Mouse (Mus musculus): ENCODE measurements around the gene Atp2a3. TPM values are rescaled to one million over a fixed set of nuclear protein-coding genes. Genes with fewer than 3 reads are reported as not detected.
A peak's percentile ranks its signal among the peaks of the same experiment; 100 is the strongest.

Atp2a3 gene
- polyA plus RNA-seq, 1 experiment from 2014 or later: 1.7 TPM

GRCm38 (mm10) chr11:72953116-72953439 lies 7.9 kb upstream of the Atp2a3 start:
- H3K9ac ChIP-seq (ENCODE audit: low read depth, low read length): no peak overlapping the region
- H3K4me1 ChIP-seq (ENCODE audit: control insufficient read depth, insufficient read depth, low read length): no peaks in the 10 kb centered on the region
- H3K27me3 ChIP-seq (ENCODE audit: control insufficient read depth, insufficient read depth, low read depth, low read length): no peaks in the 10 kb centered on the region
- WGBS: 70% methylated on average over 1 of the region's 1 CpGs
- no peak overlapping the region for H3K27ac ChIP-seq (ENCODE audit: low read length)
- H3K36me3 ChIP-seq (ENCODE audit: control insufficient read depth, insufficient read depth, low read length): no peaks in the 10 kb centered on the region
- no peak overlapping the region for H3K4me3 ChIP-seq (ENCODE audit: low read depth, low read length)
- no peaks in the 10 kb centered on the region for H3K9me3 ChIP-seq (replicated peaks; ENCODE audit: control insufficient read depth, low read length, poor library complexity, severe bottlenecking)
- no peak for ATAC-seq
- no peak overlapping the region for H3K4me2 ChIP-seq (ENCODE audit: low read length)

- Histone ChIP-seq H3K4me2 (ENCODE audit: low read length) (no peak overlapping the region), H3K36me3 (ENCODE audit: control insufficient read depth, insufficient read depth, low read length) (no peaks in the 10 kb centered on the region), H3K9ac (ENCODE audit: low read depth, low read length) (no peak overlapping the region), H3K4me3 (ENCODE audit: low read depth, low read length) (no peak overlapping the region), H3K4me1 (ENCODE audit: control insufficient read depth, insufficient read depth, low read length) (no peaks in the 10 kb centered on the region), H3K27me3 (ENCODE audit: control insufficient read depth, insufficient read depth, low read depth, low read length) (no peaks in the 10 kb centered on the region), H3K9me3 (replicated peaks; ENCODE audit: control insufficient read depth, low read length, poor library complexity, severe bottlenecking) (no peaks in the 10 kb centered on the region), H3K27ac (ENCODE audit: low read length) (no peak overlapping the region)
- WGBS: 93% methylated on average over 4 of the region's 4 CpGs
- ATAC-seq: no peak
Measured at GRCm38 (mm10) chr11:72953440-72954151, 7.4 kb upstream of the Atp2a3 start.

- peaks cover 5% of the 10 kb centered on the region; the same call in 1 of the 2 replicates for H3K27me3 ChIP-seq (ENCODE audit: control insufficient read depth, insufficient read depth, low read depth, low read length)
- no peak for ATAC-seq
- no peaks in the 10 kb centered on the region for H3K4me1 ChIP-seq (ENCODE audit: control insufficient read depth, insufficient read depth, low read length)
- H3K27ac ChIP-seq (ENCODE audit: low read length): no peak overlapping the region
- no peak overlapping the region for H3K9ac ChIP-seq (ENCODE audit: low read depth, low read length)
- H3K4me3 ChIP-seq (ENCODE audit: low read depth, low read length): no peak overlapping the region
- 87% methylated on average over 4 of the region's 4 CpGs for WGBS
- no peaks in the 10 kb centered on the region for H3K9me3 ChIP-seq (replicated peaks; ENCODE audit: control insufficient read depth, low read length, poor library complexity, severe bottlenecking)
- H3K4me2 ChIP-seq (ENCODE audit: low read length): no peak overlapping the region
- no peaks in the 10 kb centered on the region for H3K36me3 ChIP-seq (ENCODE audit: control insufficient read depth, insufficient read depth, low read length)
Measured at GRCm38 (mm10) chr11:72954216-72954615, 6.8 kb upstream of the Atp2a3 start.

GRCm38 (mm10) chr11:72955339-72955974 lies 5.5 kb upstream of the Atp2a3 start:
- H3K27ac ChIP-seq (ENCODE audit: low read length): no peak overlapping the region
- no peaks in the 10 kb centered on the region for H3K4me1 ChIP-seq (ENCODE audit: control insufficient read depth, insufficient read depth, low read length)
- H3K9me3 ChIP-seq (replicated peaks; ENCODE audit: control insufficient read depth, low read length, poor library complexity, severe bottlenecking): no peaks in the 10 kb centered on the region
- no peak overlapping the region for H3K9ac ChIP-seq (ENCODE audit: low read depth, low read length)
- H3K4me3 ChIP-seq (ENCODE audit: low read depth, low read length): no peak overlapping the region
- no peak for ATAC-seq
- 74% methylated on average over 5 of the region's 5 CpGs for WGBS
- H3K27me3 ChIP-seq (ENCODE audit: control insufficient read depth, insufficient read depth, low read depth, low read length): peaks cover 17% of the 10 kb centered on the region
- H3K36me3 ChIP-seq (ENCODE audit: control insufficient read depth, insufficient read depth, low read length): no peaks in the 10 kb centered on the region
- no peak overlapping the region for H3K4me2 ChIP-seq (ENCODE audit: low read length)

- no peak overlapping the region for H3K4me3 ChIP-seq (ENCODE audit: low read depth, low read length)
- H3K4me1 ChIP-seq (ENCODE audit: control insufficient read depth, insufficient read depth, low read length): peaks cover 5% of the 10 kb centered on the region; the same call in 1 of the 2 replicates
- no peaks in the 10 kb centered on the region for H3K36me3 ChIP-seq (ENCODE audit: control insufficient read depth, insufficient read depth, low read length)
- ATAC-seq: no peak
- no peaks in the 10 kb centered on the region for H3K9me3 ChIP-seq (replicated peaks; ENCODE audit: control insufficient read depth, low read length, poor library complexity, severe bottlenecking)
- no peak overlapping the region for H3K4me2 ChIP-seq (ENCODE audit: low read length)
- no peak overlapping the region for H3K9ac ChIP-seq (ENCODE audit: low read depth, low read length)
- 51% methylated on average over 2 of the region's 2 CpGs for WGBS
- peaks cover 33% of the 10 kb centered on the region for H3K27me3 ChIP-seq (ENCODE audit: control insufficient read depth, insufficient read depth, low read depth, low read length)
- no peak overlapping the region for H3K27ac ChIP-seq (ENCODE audit: low read length)
Measured at GRCm38 (mm10) chr11:72957318-72957717, 3.7 kb upstream of the Atp2a3 start.

- Histone ChIP-seq H3K9ac (ENCODE audit: low read depth, low read length) (no peak overlapping the region), H3K36me3 (ENCODE audit: control insufficient read depth, insufficient read depth, low read length) (no peaks in the 10 kb centered on the region), H3K27ac (ENCODE audit: low read length) (no peak overlapping the region), H3K4me2 (ENCODE audit: low read length) (no peak overlapping the region), H3K9me3 (replicated peaks; ENCODE audit: control insufficient read depth, low read length, poor library complexity, severe bottlenecking) (no peaks in the 10 kb centered on the region), H3K4me3 (ENCODE audit: low read depth, low read length) (no peak overlapping the region), H3K4me1 (ENCODE audit: control insufficient read depth, insufficient read depth, low read length) (peaks cover 5% of the 10 kb centered on the region; the same call in 1 of the 2 replicates), H3K27me3 (ENCODE audit: control insufficient read depth, insufficient read depth, low read depth, low read length) (peaks cover 37% of the 10 kb centered on the region)
- no peak for ATAC-seq
- WGBS: 13% methylated on average over 15 of the region's 15 CpGs
Measured at GRCm38 (mm10) chr11:72959924-72960679, 867 bp upstream of the Atp2a3 start.

GRCm38 (mm10) chr11:72960723-72961071 lies 272 bp upstream of the Atp2a3 start:
- 1% methylated on average over 15 of the region's 15 CpGs for WGBS
- peaks cover 37% of the 10 kb centered on the region for H3K27me3 ChIP-seq (ENCODE audit: control insufficient read depth, insufficient read depth, low read depth, low read length)
- H3K4me2 ChIP-seq (ENCODE audit: low read length): peak overlapping the region; percentile 38
- H3K4me1 ChIP-seq (ENCODE audit: control insufficient read depth, insufficient read depth, low read length): peaks cover 5% of the 10 kb centered on the region; the same call in 1 of the 2 replicates
- H3K36me3 ChIP-seq (ENCODE audit: control insufficient read depth, insufficient read depth, low read length): no peaks in the 10 kb centered on the region
- H3K9ac ChIP-seq (ENCODE audit: low read depth, low read length): no peak overlapping the region
- ATAC-seq: no peak
- H3K4me3 ChIP-seq (ENCODE audit: low read depth, low read length): peak overlapping the region; percentile 13; the same call in 1 of the 2 replicates
- no peaks in the 10 kb centered on the region for H3K9me3 ChIP-seq (replicated peaks; ENCODE audit: control insufficient read depth, low read length, poor library complexity, severe bottlenecking)
- no peak overlapping the region for H3K27ac ChIP-seq (ENCODE audit: low read length)

- H3K4me1 ChIP-seq (ENCODE audit: control insufficient read depth, insufficient read depth, low read length): peaks cover 5% of the 10 kb centered on the region; the same call in 1 of the 2 replicates
- 81% methylated on average over 2 of the region's 2 CpGs for WGBS
- H3K9me3 ChIP-seq (replicated peaks; ENCODE audit: control insufficient read depth, low read length, poor library complexity, severe bottlenecking): no peaks in the 10 kb centered on the region
- H3K9ac ChIP-seq (ENCODE audit: low read depth, low read length): no peak overlapping the region
- H3K27me3 ChIP-seq (ENCODE audit: control insufficient read depth, insufficient read depth, low read depth, low read length): peaks cover 37% of the 10 kb centered on the region
- no peaks in the 10 kb centered on the region for H3K36me3 ChIP-seq (ENCODE audit: control insufficient read depth, insufficient read depth, low read length)
- ATAC-seq: no peak
- H3K4me3 ChIP-seq (ENCODE audit: low read depth, low read length): no peak overlapping the region
- H3K4me2 ChIP-seq (ENCODE audit: low read length): no peak overlapping the region
- no peak overlapping the region for H3K27ac ChIP-seq (ENCODE audit: low read length)
Measured at GRCm38 (mm10) chr11:72962378-72962777, 1.4 kb downstream of the Atp2a3 start.
